Mouse (Mus musculus) hindbrain, embryonic 15.5 days (tissue): ENCODE results near the gene Slc7a5. TPM values are rescaled to one million over a fixed set of nuclear protein-coding genes. Genes with fewer than 3 reads are reported as not detected.

ENCODE experiments used
- ATAC-seq: fragments of 200-750 bp; cut with Nextera tagmentation; 2 replicates; pipeline ENCODE4 v1.8.0; 2017; ENCODE audit warnings: low read depth, moderate number of reproducible peaks, moderate TSS enrichment; ENCODE audit not compliant: low FRiP score
- H3K27ac ChIP-seq: fragments of 300-500 bp; sonication (generic); replicated peaks from 2 replicates; pipeline ENCODE4 v1.5.1; 2015; ENCODE audit warnings: mild to moderate bottlenecking, inconsistent platforms
- H3K27me3 ChIP-seq: fragments of 300-500 bp; sonication (generic); 2 replicates; pipeline ENCODE4 v1.6.1; 2015; ENCODE audit warnings: control low read depth, inconsistent platforms
- H3K36me3 ChIP-seq: fragments of 300-500 bp; sonication (generic); 2 replicates; pipeline ENCODE4 v1.6.1; 2015; ENCODE audit warnings: control low read depth, inconsistent platforms
- H3K4me1 ChIP-seq: fragments of 300-500 bp; sonication (generic); replicated peaks from 2 replicates; pipeline ENCODE4 v1.6.1; 2015; ENCODE audit warnings: control low read depth, inconsistent platforms
- H3K4me2 ChIP-seq: fragments of 300-500 bp; sonication (generic); 2 replicates; pipeline ENCODE4 v1.6.1; 2015; ENCODE audit warnings: moderate library complexity, mild to moderate bottlenecking, inconsistent platforms
- H3K4me3 ChIP-seq: fragments of 300-500 bp; sonication (generic); 2 replicates; pipeline ENCODE4 v1.5.1; 2015; ENCODE audit warnings: mild to moderate bottlenecking, inconsistent platforms
- H3K9ac ChIP-seq: fragments of 300-500 bp; sonication (generic); 2 replicates; pipeline ENCODE4 v1.6.1; 2015; ENCODE audit warnings: inconsistent platforms
- H3K9me3 ChIP-seq: fragments of 300-500 bp; sonication (generic); 2 replicates; pipeline ENCODE4 v1.6.1; 2016; ENCODE audit warnings: control low read depth, inconsistent platforms
- WGBS: fragments of 180-500 bp; shearing (Covaris S2); methylation state at CpG from one replicate; pipeline ENCODE4 v1.1.7; 2015; 5-methylcytosine and 5-hydroxymethylcytosine counted together
- polyA plus RNA-seq: library from polyadenylated mRNA; unstranded; fragments of >200 nt; fragmentation: Nextera tagmentation; extraction: Ambion mirVana; gene quantifications from 2 replicates; pipeline ENCODE4 v1.2.1, GENCODE M21; 2015

Gene Slc7a5
- polyA plus RNA-seq, 1 experiment from 2014 or later, result 59.2 TPM

- no peaks in the 10 kb centered on the region for H3K9me3 ChIP-seq
- no peaks in the 10 kb centered on the region for H3K27me3 ChIP-seq
- ATAC-seq, result no peak
- no peaks in the 10 kb centered on the region for H3K36me3 ChIP-seq
- H3K4me2 ChIP-seq, result no peak overlapping the region
- H3K27ac ChIP-seq, result no peak overlapping the region
- H3K4me3 ChIP-seq, result no peak overlapping the region
- H3K9ac ChIP-seq, result no peak overlapping the region
- 55% methylated on average over 4 of the region's 4 CpGs for WGBS
- H3K4me1 ChIP-seq, result no peaks in the 10 kb centered on the region
Observed at GRCm38 (mm10) chr8:121919158-121919557, 11.7 kb upstream of the Slc7a5 start.

GRCm38 (mm10) chr8:121913378-121913777, 5.9 kb upstream of the Slc7a5 start:
- Histone ChIP-seq H3K4me1 (no peaks in the 10 kb centered on the region), H3K4me2 (no peak overlapping the region), H3K9me3 (no peaks in the 10 kb centered on the region), H3K27ac (0 out of 2 replicates have a peak overlapping the region, but pooled peaks have one; percentile 27), H3K27me3 (no peaks in the 10 kb centered on the region; the same call in 1 of the 2 replicates), H3K36me3 (no peaks in the 10 kb centered on the region), H3K9ac (no peak overlapping the region), H3K4me3 (no peak overlapping the region)
- no peak for ATAC-seq
- 75% methylated on average over 8 of the region's 8 CpGs for WGBS

- Histone ChIP-seq H3K9me3 (no peaks in the 10 kb centered on the region), H3K4me1 (peaks cover 4% of the 10 kb centered on the region), H3K27me3 (no peaks in the 10 kb centered on the region; the same call in 1 of the 2 replicates), H3K4me2 (no peak overlapping the region), H3K27ac (peak overlapping the region; percentile 39; the same call in 1 of the 2 replicates), H3K9ac (no peak overlapping the region), H3K4me3 (no peak overlapping the region), H3K36me3 (no peaks in the 10 kb centered on the region)
- 71% methylated on average over 3 of the region's 3 CpGs for WGBS
- no peak for ATAC-seq
Observed at GRCm38 (mm10) chr8:121912831-121913230, 5.3 kb upstream of the Slc7a5 start.

- no peak for ATAC-seq
- H3K36me3 ChIP-seq, result no peaks in the 10 kb centered on the region
- no peaks in the 10 kb centered on the region; the same call in 1 of the 2 replicates for H3K27me3 ChIP-seq
- H3K27ac ChIP-seq, result 0 out of 2 replicates have a peak overlapping the region, but pooled peaks have one; percentile 34
- H3K9me3 ChIP-seq, result no peaks in the 10 kb centered on the region
- no peak overlapping the region for H3K9ac ChIP-seq
- 66% methylated on average over 7 of the region's 7 CpGs for WGBS
- no peak overlapping the region for H3K4me3 ChIP-seq
- H3K4me1 ChIP-seq, result peaks cover 6% of the 10 kb centered on the region
- H3K4me2 ChIP-seq, result no peak overlapping the region
Observed at GRCm38 (mm10) chr8:121911987-121912386, 4.5 kb upstream of the Slc7a5 start.

GRCm38 (mm10) chr8:121911400-121911799, 3.9 kb upstream of the Slc7a5 start:
- no peak for ATAC-seq

GRCm38 (mm10) chr8:121909663-121910062, 2.2 kb upstream of the Slc7a5 start:
- peaks cover 28% of the 10 kb centered on the region for H3K4me1 ChIP-seq
- no peak for ATAC-seq
- H3K36me3 ChIP-seq, result no peaks in the 10 kb centered on the region
- no peak overlapping the region for H3K4me3 ChIP-seq
- no peak overlapping the region for H3K9ac ChIP-seq
- WGBS, result 5% methylated on average over 6 of the region's 6 CpGs
- no peak overlapping the region for H3K4me2 ChIP-seq
- no peaks in the 10 kb centered on the region for H3K9me3 ChIP-seq
- H3K27ac ChIP-seq, result no peak overlapping the region
- H3K27me3 ChIP-seq, result no peaks in the 10 kb centered on the region; the same call in 1 of the 2 replicates

More at GRCm38 (mm10) chr8:121911400-121911799, 3.9 kb upstream of the Slc7a5 start:
- Histone ChIP-seq H3K27me3 (no peaks in the 10 kb centered on the region; the same call in 1 of the 2 replicates), H3K9me3 (no peaks in the 10 kb centered on the region), H3K36me3 (no peaks in the 10 kb centered on the region), H3K4me3 (no peak overlapping the region), H3K4me2 (no peak overlapping the region), H3K27ac (0 out of 2 replicates have a peak overlapping the region, but pooled peaks have one; percentile 34), H3K4me1 (peaks cover 11% of the 10 kb centered on the region), H3K9ac (no peak overlapping the region)
- 92% methylated on average over 6 of the region's 6 CpGs for WGBS

- H3K27ac ChIP-seq, result no peak overlapping the region
- no peak overlapping the region for H3K4me2 ChIP-seq
- no peaks in the 10 kb centered on the region for H3K9me3 ChIP-seq
- peaks cover 32% of the 10 kb centered on the region for H3K4me1 ChIP-seq
- no peaks in the 10 kb centered on the region for H3K36me3 ChIP-seq
- H3K4me3 ChIP-seq, result no peak overlapping the region
- no peak overlapping the region for H3K9ac ChIP-seq
- 68% methylated on average over 8 of the region's 8 CpGs for WGBS
- H3K27me3 ChIP-seq, result no peaks in the 10 kb centered on the region; the same call in 1 of the 2 replicates
- ATAC-seq, result no peak
Observed at GRCm38 (mm10) chr8:121909148-121909541, 1.7 kb upstream of the Slc7a5 start.

- Histone ChIP-seq H3K36me3 (no peaks in the 10 kb centered on the region), H3K4me2 (peak overlapping the region; percentile 99), H3K9ac (no peak overlapping the region), H3K27ac (no peak overlapping the region), H3K9me3 (no peaks in the 10 kb centered on the region), H3K4me3 (peak overlapping the region; percentile 75; the same call in 1 of the 2 replicates), H3K4me1 (peaks cover 35% of the 10 kb centered on the region), H3K27me3 (no peaks in the 10 kb centered on the region; the same call in 1 of the 2 replicates)
- 59% methylated on average over 8 of the region's 8 CpGs for WGBS
- no peak for ATAC-seq
Observed at GRCm38 (mm10) chr8:121908378-121909147, 1.1 kb upstream of the Slc7a5 start.

- ATAC-seq, result peak; percentile 57
- peak overlapping the region; percentile 75 for H3K4me3 ChIP-seq
- under 1% methylated on average over 60 of the region's 72 CpGs for WGBS
- no peaks in the 10 kb centered on the region for H3K36me3 ChIP-seq
- H3K27ac ChIP-seq, result peak overlapping the region; percentile 79
- H3K27me3 ChIP-seq, result no peaks in the 10 kb centered on the region; the same call in 1 of the 2 replicates
- H3K9me3 ChIP-seq, result no peaks in the 10 kb centered on the region
- H3K9ac ChIP-seq, result peak overlapping the region; percentile 74
- peaks cover 43% of the 10 kb centered on the region for H3K4me1 ChIP-seq
- peak overlapping the region; percentile 99 for H3K4me2 ChIP-seq
Observed at GRCm38 (mm10) chr8:121906542-121907512, 667 bp downstream of the Slc7a5 start.

- H3K4me3 ChIP-seq, result peak overlapping the region; percentile 75
- H3K27ac ChIP-seq, result no peak overlapping the region
- H3K4me1 ChIP-seq, result peaks cover 49% of the 10 kb centered on the region
- H3K9ac ChIP-seq, result peak overlapping the region; percentile 74
- 29% methylated on average over 5 of the region's 5 CpGs for WGBS
- H3K36me3 ChIP-seq, result no peaks in the 10 kb centered on the region
- no peaks in the 10 kb centered on the region; the same call in 1 of the 2 replicates for H3K27me3 ChIP-seq
- no peaks in the 10 kb centered on the region for H3K9me3 ChIP-seq
- ATAC-seq, result no peak
- H3K4me2 ChIP-seq, result peak overlapping the region; percentile 99
Observed at GRCm38 (mm10) chr8:121905864-121906263, 1.6 kb downstream of the Slc7a5 start.

- H3K36me3 ChIP-seq, result no peaks in the 10 kb centered on the region
- peak overlapping the region; percentile 74 for H3K9ac ChIP-seq
- H3K27me3 ChIP-seq, result no peaks in the 10 kb centered on the region; the same call in 1 of the 2 replicates
- peak overlapping the region; percentile 99 for H3K4me2 ChIP-seq
- 50% methylated on average over 1 of the region's 1 CpGs for WGBS
- no peak overlapping the region for H3K27ac ChIP-seq
- ATAC-seq, result no peak
- peak overlapping the region; percentile 75 for H3K4me3 ChIP-seq
- no peaks in the 10 kb centered on the region for H3K9me3 ChIP-seq
- H3K4me1 ChIP-seq, result peaks cover 49% of the 10 kb centered on the region
Observed at GRCm38 (mm10) chr8:121905420-121905819, 2.1 kb downstream of the Slc7a5 start.
